Mouse (Mus musculus): ENCODE measurements around the gene Zfp956. TPM values are rescaled to one million over a fixed set of nuclear protein-coding genes. Genes with fewer than 3 reads are reported as not detected.

Zfp956 gene
- 10.3 and 12.1 TPM in 2 replicates for polyA plus RNA-seq (2016; fragmentation: Nextera tagmentation; extraction: Ambion mirVana)

- Histone ChIP-seq H3K9me3 (no peaks in the 10 kb centered on the region), H3K27me3 (peaks cover 16% of the 10 kb centered on the region), H3K4me3 (replicated peaks) (peak within 1 kb of the TSS; percentile 70), H3K9ac (peak within 1 kb of the TSS; percentile 75), H3K4me1 (peaks cover 10% of the 10 kb centered on the region), H3K27ac (peak within 1 kb of the TSS; percentile 77; the same call in 1 of the 2 replicates), H3K36me3 (replicated peaks) (peaks cover 11% of the 10 kb centered on the region; the same call in 1 of the 2 replicates), H3K4me2 (peak within 1 kb of the TSS; percentile 76)
- ATAC-seq (ENCODE audit: low FRiP score): peak; percentile 99
- WGBS: under 1% methylated on average over 31 of the region's 31 CpGs
Measured at GRCm38 (mm10) chr6:47953191-47953726, at the start of gene Zfp956. Zfp956 (plus strand) TSS chr6:47953390.

DNA sequence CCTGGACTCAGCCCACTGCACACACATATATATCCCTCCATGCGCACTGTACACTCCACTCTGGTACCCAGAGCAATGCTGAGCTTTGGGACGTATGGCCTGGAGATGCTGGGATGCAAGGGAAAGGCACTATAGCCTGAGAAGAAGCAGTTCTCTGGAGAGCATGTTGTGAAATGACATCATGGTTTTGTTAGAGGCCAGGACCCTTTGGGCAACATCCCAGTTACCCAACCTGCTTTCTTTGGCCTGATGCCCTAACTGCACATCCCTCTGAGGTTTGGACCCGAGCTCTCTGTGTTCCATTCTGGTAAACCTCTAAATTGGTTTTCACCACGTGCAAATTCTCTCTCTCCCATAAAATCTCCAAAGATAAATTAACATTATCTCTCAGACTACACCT lies 49.6 kb upstream of the Zfp956 start:
- H3K27me3 ChIP-seq: peaks cover 24% of the 10 kb centered on the region
- no peaks in the 10 kb centered on the region for H3K4me1 ChIP-seq
- no peaks in the 10 kb centered on the region for H3K9me3 ChIP-seq
- no peak overlapping the region for H3K4me2 ChIP-seq
- H3K27ac ChIP-seq: no peak overlapping the region
- no peak overlapping the region for H3K4me3 ChIP-seq (replicated peaks)
- peaks cover 94% of the 10 kb centered on the region for H3K36me3 ChIP-seq (replicated peaks)
- ATAC-seq (ENCODE audit: low FRiP score): no peak
- 81% methylated on average over 4 of the region's 4 CpGs for WGBS
- H3K9ac ChIP-seq: no peak overlapping the region

DNA sequence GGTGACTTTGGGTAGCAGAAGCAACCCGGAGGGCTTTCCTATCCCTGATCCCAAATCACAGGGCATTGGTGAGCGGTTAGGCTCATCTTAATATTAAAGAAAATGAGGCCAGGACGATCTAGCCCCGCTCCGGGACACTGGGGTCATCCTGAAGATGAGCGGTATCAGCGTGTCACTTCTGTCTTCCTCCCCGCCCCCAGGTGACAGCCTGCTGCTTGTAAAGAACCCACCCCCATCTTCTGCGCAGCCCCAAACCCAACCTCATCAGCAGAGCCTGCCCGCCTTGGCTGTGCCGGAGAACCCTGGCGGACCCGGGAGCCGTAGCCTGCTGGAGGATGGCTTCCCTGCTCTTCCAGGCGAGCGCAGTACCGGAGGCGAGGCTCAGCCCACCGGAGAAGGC lies 48.8 kb upstream of the Zfp956 start:
- Histone ChIP-seq H3K4me3 (replicated peaks) (no peak overlapping the region), H3K27me3 (peaks cover 24% of the 10 kb centered on the region), H3K27ac (no peak overlapping the region), H3K36me3 (replicated peaks) (peaks cover 88% of the 10 kb centered on the region), H3K9me3 (no peaks in the 10 kb centered on the region), H3K4me1 (no peaks in the 10 kb centered on the region), H3K4me2 (no peak overlapping the region), H3K9ac (no peak overlapping the region)
- no peak for ATAC-seq (ENCODE audit: low FRiP score)
- 30% methylated on average over 19 of the region's 19 CpGs for WGBS

GRCm38 (mm10) chr6:47904917-47905695 lies 48.1 kb upstream of the Zfp956 start:
- Histone ChIP-seq H3K27ac (no peak overlapping the region), H3K4me2 (no peak overlapping the region), H3K27me3 (peaks cover 24% of the 10 kb centered on the region), H3K9ac (no peak overlapping the region), H3K4me3 (replicated peaks) (no peak overlapping the region), H3K9me3 (no peaks in the 10 kb centered on the region), H3K4me1 (no peaks in the 10 kb centered on the region), H3K36me3 (replicated peaks) (peaks cover 80% of the 10 kb centered on the region)
- 54% methylated on average over 44 of the region's 44 CpGs for WGBS
- ATAC-seq (ENCODE audit: low FRiP score): 0 out of 2 replicates have a peak, but pooled peaks have one; percentile 23

DNA sequence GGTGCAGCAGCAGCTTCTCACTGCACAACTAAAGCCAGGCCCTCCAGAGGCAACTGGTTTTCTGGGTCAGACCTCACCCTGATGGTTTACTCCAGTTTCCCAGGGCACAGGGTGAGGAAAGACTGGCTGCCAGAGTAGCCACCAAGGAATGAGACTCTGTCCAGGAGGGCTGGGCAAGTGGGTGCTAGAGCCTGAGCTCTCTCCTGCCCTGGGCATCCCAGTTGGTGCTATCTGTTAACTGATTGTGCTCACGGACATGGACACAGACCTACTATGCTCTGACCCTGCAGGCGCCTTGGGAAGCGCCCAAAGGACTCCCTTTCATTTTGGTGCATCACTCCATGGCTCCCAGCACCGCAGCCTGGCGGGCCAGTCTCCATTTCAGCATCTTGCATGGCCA lies 46.9 kb upstream of the Zfp956 start:
- Histone ChIP-seq H3K4me1 (no peaks in the 10 kb centered on the region), H3K36me3 (replicated peaks) (peaks cover 69% of the 10 kb centered on the region), H3K27me3 (peaks cover 24% of the 10 kb centered on the region), H3K27ac (no peak overlapping the region), H3K4me3 (replicated peaks) (no peak overlapping the region), H3K4me2 (no peak overlapping the region), H3K9me3 (no peaks in the 10 kb centered on the region), H3K9ac (no peak overlapping the region)
- 93% methylated on average over 5 of the region's 5 CpGs for WGBS
- no peak for ATAC-seq (ENCODE audit: low FRiP score)

DNA sequence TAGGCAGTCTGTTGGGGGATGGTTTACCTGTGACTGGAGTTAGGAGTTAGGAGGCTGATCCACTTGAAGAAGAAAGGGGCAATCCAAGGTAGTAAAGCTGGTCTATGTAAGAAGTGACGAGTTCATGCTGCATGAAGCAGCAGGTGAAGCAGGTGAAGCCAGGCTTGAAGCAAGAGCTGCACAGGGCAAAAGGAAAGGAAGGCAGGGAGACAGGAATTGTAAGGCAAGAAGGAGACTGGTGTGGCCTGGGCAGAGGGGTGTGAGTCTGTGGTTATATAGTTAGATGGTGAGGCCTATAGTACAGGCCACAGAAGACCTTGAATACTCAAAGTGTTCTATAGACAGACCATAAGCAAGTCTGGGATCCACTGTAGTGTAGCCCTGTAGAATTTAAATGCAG lies 44.2 kb upstream of the Zfp956 start:
- Histone ChIP-seq H3K9me3 (no peaks in the 10 kb centered on the region), H3K36me3 (replicated peaks) (peaks cover 45% of the 10 kb centered on the region), H3K27ac (no peak overlapping the region), H3K9ac (no peak overlapping the region), H3K27me3 (peaks cover 13% of the 10 kb centered on the region), H3K4me2 (no peak overlapping the region), H3K4me3 (replicated peaks) (no peak overlapping the region), H3K4me1 (no peaks in the 10 kb centered on the region)
- ATAC-seq (ENCODE audit: low FRiP score): no peak
- 85% methylated on average over 1 of the region's 1 CpGs for WGBS

GRCm38 (mm10) chr6:47911650-47912049 lies 41.5 kb upstream of the Zfp956 start:
- H3K9me3 ChIP-seq: no peaks in the 10 kb centered on the region
- H3K36me3 ChIP-seq (replicated peaks): peaks cover 19% of the 10 kb centered on the region
- no peaks in the 10 kb centered on the region for H3K4me1 ChIP-seq
- H3K9ac ChIP-seq: no peak overlapping the region
- no peak overlapping the region for H3K4me2 ChIP-seq
- 56% methylated on average over 1 of the region's 1 CpGs for WGBS
- H3K4me3 ChIP-seq (replicated peaks): no peak overlapping the region
- H3K27ac ChIP-seq: no peak overlapping the region
- ATAC-seq (ENCODE audit: low FRiP score): no peak
- H3K27me3 ChIP-seq: no peaks in the 10 kb centered on the region

DNA sequence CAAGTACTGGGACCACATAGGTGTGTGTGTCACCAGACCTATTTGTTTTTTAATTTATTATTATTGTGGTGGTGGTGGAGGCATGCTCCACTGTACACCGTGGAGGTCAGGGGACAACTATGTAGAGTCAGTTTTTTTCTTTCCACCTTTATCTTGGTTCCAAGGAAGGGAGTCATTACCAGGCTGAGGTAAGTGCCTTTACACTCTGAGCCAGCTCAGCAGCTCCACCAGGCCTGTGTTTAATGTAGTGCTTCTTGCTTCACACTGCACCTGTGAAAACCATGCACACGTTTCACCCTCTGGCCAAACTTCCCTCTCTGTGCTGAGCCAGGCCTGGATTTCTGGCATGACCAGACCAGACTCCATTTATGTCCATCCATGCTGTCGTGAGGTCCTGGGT lies 40.2 kb upstream of the Zfp956 start:
- WGBS: 61% methylated on average over 3 of the region's 3 CpGs
- Histone ChIP-seq H3K4me3 (replicated peaks) (no peak overlapping the region), H3K27ac (no peak overlapping the region), H3K36me3 (replicated peaks) (peaks cover 7% of the 10 kb centered on the region), H3K4me1 (no peaks in the 10 kb centered on the region), H3K9me3 (no peaks in the 10 kb centered on the region), H3K4me2 (no peak overlapping the region), H3K9ac (no peak overlapping the region), H3K27me3 (no peaks in the 10 kb centered on the region)
- ATAC-seq (ENCODE audit: low FRiP score): no peak

DNA sequence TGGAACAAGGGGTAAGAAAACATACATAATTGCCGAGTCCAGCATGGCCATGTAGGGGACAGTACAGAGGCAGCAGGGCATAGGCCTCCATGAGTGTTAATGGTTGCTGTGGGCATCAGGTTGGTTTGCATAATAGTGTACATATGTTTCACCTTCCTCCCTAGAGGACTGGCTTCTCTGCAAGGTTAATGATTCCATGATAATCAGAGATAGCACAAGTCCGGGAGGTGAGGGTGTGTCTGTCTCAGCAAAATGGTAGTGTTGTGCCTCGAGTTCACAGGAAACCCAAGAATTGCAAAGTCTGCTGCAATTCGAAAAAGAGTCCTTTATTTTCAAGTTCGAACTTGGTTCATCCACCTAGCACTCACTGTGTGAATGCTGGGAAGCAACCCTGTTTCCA lies 36.1 kb upstream of the Zfp956 start:
- Histone ChIP-seq H3K9me3 (no peaks in the 10 kb centered on the region), H3K4me3 (replicated peaks) (no peak overlapping the region), H3K4me1 (peaks cover 10% of the 10 kb centered on the region), H3K4me2 (no peak overlapping the region), H3K36me3 (replicated peaks) (no peaks in the 10 kb centered on the region), H3K27ac (no peak overlapping the region), H3K9ac (no peak overlapping the region), H3K27me3 (no peaks in the 10 kb centered on the region)
- 84% methylated on average over 5 of the region's 5 CpGs for WGBS
- ATAC-seq (ENCODE audit: low FRiP score): no peak

DNA sequence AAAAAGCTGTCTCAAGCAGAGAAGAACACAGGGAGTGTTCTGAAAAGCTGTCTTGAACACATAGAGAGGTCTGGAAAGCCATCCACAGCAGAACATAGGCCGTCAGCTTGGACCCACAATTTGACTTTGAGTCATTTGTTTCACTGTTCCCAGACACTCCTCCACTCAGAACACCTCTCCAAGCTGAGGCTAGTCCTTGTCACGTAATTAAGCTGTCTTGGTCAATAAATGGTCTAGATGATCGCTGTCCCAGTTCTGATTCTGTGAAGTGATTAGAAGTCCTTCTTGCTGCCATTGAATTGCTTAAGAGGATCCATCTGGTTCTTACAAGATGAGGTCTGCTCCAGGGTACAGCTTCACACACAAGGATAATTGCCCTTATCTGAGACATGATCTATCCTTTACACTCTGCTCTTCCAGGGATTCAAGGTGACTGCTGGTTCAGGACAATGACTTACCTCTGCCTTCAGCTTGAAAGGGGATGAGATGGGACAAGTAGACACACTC lies 34.4 kb upstream of the Zfp956 start:
- 82% methylated on average over 3 of the region's 3 CpGs for WGBS
- ATAC-seq (ENCODE audit: low FRiP score): no peak
- Histone ChIP-seq H3K4me1 (peaks cover 12% of the 10 kb centered on the region), H3K27ac (no peak overlapping the region), H3K27me3 (no peaks in the 10 kb centered on the region), H3K9me3 (no peaks in the 10 kb centered on the region), H3K9ac (no peak overlapping the region), H3K4me3 (replicated peaks) (no peak overlapping the region), H3K4me2 (no peak overlapping the region), H3K36me3 (replicated peaks) (no peaks in the 10 kb centered on the region)

DNA sequence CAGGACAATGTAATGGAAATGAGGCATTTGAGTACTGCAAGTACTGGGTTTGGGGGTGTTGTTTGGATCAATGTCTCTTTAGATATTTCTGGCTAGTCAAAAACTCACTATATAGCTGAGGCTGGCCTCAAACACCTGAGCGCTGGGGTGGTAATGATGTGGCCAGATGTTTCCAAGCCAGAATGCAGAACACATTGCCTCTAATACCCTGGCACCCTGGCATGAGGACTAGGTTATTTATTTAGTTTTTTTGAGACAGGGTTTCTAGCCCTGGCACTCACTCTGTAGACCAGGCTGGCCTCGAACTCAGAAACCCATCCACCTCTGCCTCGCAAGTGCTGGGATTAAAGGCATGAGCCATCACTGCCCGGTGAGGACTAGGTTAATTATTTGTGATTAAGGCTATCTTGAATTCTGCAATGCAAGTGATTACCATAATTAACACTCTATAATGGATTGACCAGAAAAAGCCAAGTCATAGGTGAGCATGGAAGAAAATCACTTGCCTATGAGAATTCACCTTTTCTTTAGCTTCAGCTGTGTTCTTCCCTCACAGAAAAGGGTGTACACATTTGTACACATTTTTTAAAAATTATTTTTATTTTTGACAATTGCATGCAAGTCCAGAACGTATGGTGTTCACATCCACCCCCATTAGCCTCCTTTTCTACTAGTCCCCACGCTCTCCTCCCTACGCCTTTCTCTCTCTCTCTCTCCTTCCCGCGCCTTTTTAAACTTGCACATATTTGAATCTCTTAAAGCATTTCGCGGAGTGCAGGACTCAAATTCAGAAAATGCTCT lies 33.3 kb upstream of the Zfp956 start:
- H3K36me3 ChIP-seq (replicated peaks): no peaks in the 10 kb centered on the region
- WGBS: 21% methylated on average over 11 of the region's 11 CpGs
- peak; percentile 59 for ATAC-seq (ENCODE audit: low FRiP score)
- H3K4me1 ChIP-seq: peaks cover 12% of the 10 kb centered on the region
- peak overlapping the region; percentile 78 for H3K9ac ChIP-seq
- H3K4me3 ChIP-seq (replicated peaks): peak overlapping the region; percentile 68
- H3K27ac ChIP-seq: peak overlapping the region; percentile 97
- peak overlapping the region; percentile 66 for H3K4me2 ChIP-seq
- H3K27me3 ChIP-seq: no peaks in the 10 kb centered on the region
- no peaks in the 10 kb centered on the region for H3K9me3 ChIP-seq
